Mouse (Mus musculus) G1E (cell line): Measurements from ENCODE around the gene Crybb3. TPM values are rescaled to one million over a fixed set of nuclear protein-coding genes. Genes with fewer than 3 reads are reported as not detected.
"Not testable (repeated sequence)": the region's sequence is repeated elsewhere in the genome, so short reads cannot be mapped to it uniquely, and the experiment has no call there.

Source experiments
- ATAC-seq: 2 replicates; pipeline ENCODE4 v1.8.0; 2016; ENCODE audit warnings: mild to moderate bottlenecking; ENCODE audit not compliant: insufficient number of reproducible peaks, poor library complexity, low FRiP score, severe bottlenecking; ENCODE audit errors: extremely low read depth
- DNase-seq: peaks from one replicate; pipeline ENCODE4 v3.0.0; 2012; ENCODE audit warnings: low spot score
- H3K27me3 ChIP-seq: 2 replicates; pipeline ENCODE4 v1.6.1; 2012; ENCODE audit warnings: mild to moderate bottlenecking, low read length, inconsistent platforms; ENCODE audit not compliant: insufficient read depth
- H3K36me3 ChIP-seq: replicated peaks from 2 replicates; pipeline ENCODE3; 2012; ENCODE audit warnings: mild to moderate bottlenecking, inconsistent platforms
- H3K4me1 ChIP-seq: 2 replicates; pipeline ENCODE4 v1.6.1; 2012; ENCODE audit warnings: low read depth, low read length, inconsistent platforms, mixed read lengths; ENCODE audit not compliant: insufficient read depth
- H3K4me3 ChIP-seq: 2 replicates; pipeline ENCODE4 v1.5.1; 2012; ENCODE audit warnings: low read depth, mild to moderate bottlenecking, inconsistent platforms, low read length, moderate library complexity, mixed read lengths
- H3K9me3 ChIP-seq: replicated peaks from 2 replicates; pipeline ENCODE4 v1.6.1; 2012; ENCODE audit warnings: inconsistent platforms
- CTCF ChIP-seq: IDR thresholded peaks from 2 replicates; pipeline ENCODE4 v1.5.1; 2012; ENCODE audit warnings: low read depth, low read length, inconsistent platforms, mixed read lengths
- GATA1 ChIP-seq: IDR thresholded peaks from 2 replicates; pipeline ENCODE4 v1.6.1; 2012; ENCODE audit warnings: borderline replicate concordance, low read length, inconsistent platforms, mixed read lengths
- GATA2 ChIP-seq: IDR thresholded peaks from 2 replicates; pipeline ENCODE4 v1.6.1; 2012; ENCODE audit warnings: low read depth, low read length, inconsistent platforms, borderline replicate concordance
- POLR2AphosphoS5 ChIP-seq: IDR thresholded peaks from 2 replicates; pipeline ENCODE4 v1.6.1; 2012; ENCODE audit warnings: low read depth, low read length, inconsistent platforms; ENCODE audit not compliant: insufficient replicate concordance
- TAL1 ChIP-seq: conservative IDR thresholded peaks from 2 replicates; pipeline ENCODE4 v1.6.1; 2012; ENCODE audit warnings: low read depth, low read length, inconsistent platforms, mixed read lengths
- polyA plus RNA-seq: library from polyadenylated mRNA; stranded (reverse); fragments of >175 nt; gene quantifications from 2 replicates; pipeline ENCODE4 v1.2.3, GENCODE M21; 2012
- total RNA-seq, 2 experiments: library from RNA; stranded (forward) in 1 of 2; stranded (reverse) in 1 of 2; fragments of 200-1000 nt in 1 of 2; fragments of >200 nt in 1 of 2; fragmentation: Nextera tagmentation in 1 of 2; gene quantifications; 2 replicates each; pipeline ENCODE4 v1.2.3; 2014 to 2017

Crybb3 gene
- total and polyA plus RNA-seq, 3 experiments: not detected

DNA sequence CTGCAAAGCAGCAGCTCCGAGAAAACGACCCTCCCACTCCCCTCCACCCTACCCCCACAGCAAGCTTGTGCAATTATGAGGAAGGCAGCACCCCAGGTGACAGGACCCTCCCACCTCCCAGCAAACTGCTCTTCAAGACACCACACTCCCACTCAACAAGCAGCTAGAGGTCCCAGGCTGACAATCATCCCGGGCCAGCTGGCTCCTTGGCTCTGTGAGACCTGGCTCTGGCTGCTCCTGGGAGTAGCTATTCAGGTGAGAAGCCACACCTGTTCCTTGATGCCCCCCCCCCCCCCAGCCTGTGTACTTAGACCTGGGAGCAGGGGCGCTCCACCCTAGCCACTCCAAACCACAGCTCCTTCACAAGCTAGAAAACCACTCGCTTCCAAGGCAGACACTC lies 31.7 kb upstream of the Crybb3 start:
- no peak for ATAC-seq

DNA sequence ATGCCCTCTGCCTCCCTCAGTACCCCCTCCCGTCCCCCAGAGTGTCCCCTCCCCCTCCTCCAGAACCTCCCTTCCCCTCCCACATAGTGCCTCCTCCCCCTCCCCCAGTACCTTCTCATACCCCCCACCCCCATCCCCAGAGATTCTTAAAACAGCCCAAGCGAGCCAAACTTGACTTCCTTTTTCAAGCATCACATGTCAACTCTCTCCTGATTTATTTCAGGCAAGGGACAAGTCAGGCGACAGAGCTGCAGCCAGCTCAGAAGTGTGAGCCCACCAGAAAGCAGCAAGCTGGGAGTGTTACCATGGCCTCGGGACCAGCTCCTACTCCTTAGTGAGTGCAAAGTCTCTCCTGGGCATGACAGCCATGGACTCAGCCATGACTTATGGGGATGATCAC lies 30.0 kb upstream of the Crybb3 start:
- Histone ChIP-seq H3K36me3 (no peaks in the 10 kb centered on the region), H3K4me1 (no peaks in the 10 kb centered on the region), H3K9me3 (peaks cover 86% of the 10 kb centered on the region), H3K4me3 (no peak overlapping the region), H3K27me3 (no peaks in the 10 kb centered on the region)
- DNase-seq (no peak), ATAC-seq (no peak)
- TF ChIP-seq GATA2 (no peak), TAL1 (no peak), GATA1 (no peak), POLR2AphosphoS5 (no peak), CTCF (no peak)

More for the DNA sequence above, 31.7 kb upstream of the Crybb3 start:
- Histone ChIP-seq H3K27me3 (no peaks in the 10 kb centered on the region), H3K36me3 (no peaks in the 10 kb centered on the region), H3K9me3 (peaks cover 85% of the 10 kb centered on the region), H3K4me1 (no peaks in the 10 kb centered on the region), H3K4me3 (no peak overlapping the region)
- no peak for DNase-seq
- TF ChIP-seq GATA1 (no peak), TAL1 (no peak), GATA2 (no peak), POLR2AphosphoS5 (no peak), CTCF (no peak)

DNA sequence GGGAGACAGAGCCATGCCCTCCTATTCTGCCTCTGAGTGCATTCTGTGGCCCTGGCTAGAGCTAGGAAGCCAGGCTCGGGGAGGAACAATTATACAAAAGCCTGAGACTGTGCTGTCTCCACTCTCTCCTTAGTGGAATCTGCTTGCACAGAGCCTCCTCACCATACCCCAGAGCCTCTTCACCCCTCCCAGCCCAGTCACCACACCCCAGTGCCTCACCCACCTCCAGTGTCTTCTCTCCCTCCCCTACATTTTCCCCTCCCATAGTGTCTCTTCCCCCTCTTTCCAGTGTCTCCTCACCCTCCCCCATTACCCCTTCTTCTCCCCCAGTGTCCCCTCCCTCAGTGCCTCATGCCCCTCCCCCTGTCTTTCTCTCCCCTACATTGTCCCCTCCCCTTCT lies 29.5 kb upstream of the Crybb3 start:
- no peak overlapping the region for H3K4me3 ChIP-seq
- no peaks in the 10 kb centered on the region for H3K27me3 ChIP-seq
- DNase-seq (no peak), ATAC-seq (no peak)
- TF ChIP-seq CTCF (no peak), GATA2 (no peak), GATA1 (no peak), TAL1 (no peak), POLR2AphosphoS5 (no peak)
- H3K36me3 ChIP-seq: no peaks in the 10 kb centered on the region
- no peaks in the 10 kb centered on the region for H3K4me1 ChIP-seq
- H3K9me3 ChIP-seq: peaks cover 82% of the 10 kb centered on the region

DNA sequence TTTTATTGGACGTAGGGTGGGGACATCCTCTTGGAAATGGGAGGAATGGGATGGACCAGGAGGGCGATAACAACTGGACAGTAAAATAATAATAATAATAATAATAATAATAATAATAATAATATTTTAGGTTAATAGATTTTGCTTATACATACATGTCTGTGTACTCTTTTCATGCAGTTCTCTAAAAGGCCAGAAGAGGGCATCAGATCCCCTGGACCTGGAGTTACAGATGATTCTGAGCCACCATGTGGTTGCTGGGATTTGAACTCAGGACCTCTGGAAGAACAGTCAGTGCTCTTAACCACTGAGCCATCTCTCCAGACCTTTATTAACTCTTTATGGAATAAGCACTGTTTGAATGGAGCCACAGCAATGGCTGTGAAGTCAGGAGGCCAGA lies 28.3 kb upstream of the Crybb3 start:
- H3K9me3 ChIP-seq: peaks cover 80% of the 10 kb centered on the region
- not testable (repeated sequence) for DNase-seq, H3K27me3 ChIP-seq, H3K36me3 ChIP-seq, H3K4me3 ChIP-seq, ATAC-seq, H3K4me1 ChIP-seq

DNA sequence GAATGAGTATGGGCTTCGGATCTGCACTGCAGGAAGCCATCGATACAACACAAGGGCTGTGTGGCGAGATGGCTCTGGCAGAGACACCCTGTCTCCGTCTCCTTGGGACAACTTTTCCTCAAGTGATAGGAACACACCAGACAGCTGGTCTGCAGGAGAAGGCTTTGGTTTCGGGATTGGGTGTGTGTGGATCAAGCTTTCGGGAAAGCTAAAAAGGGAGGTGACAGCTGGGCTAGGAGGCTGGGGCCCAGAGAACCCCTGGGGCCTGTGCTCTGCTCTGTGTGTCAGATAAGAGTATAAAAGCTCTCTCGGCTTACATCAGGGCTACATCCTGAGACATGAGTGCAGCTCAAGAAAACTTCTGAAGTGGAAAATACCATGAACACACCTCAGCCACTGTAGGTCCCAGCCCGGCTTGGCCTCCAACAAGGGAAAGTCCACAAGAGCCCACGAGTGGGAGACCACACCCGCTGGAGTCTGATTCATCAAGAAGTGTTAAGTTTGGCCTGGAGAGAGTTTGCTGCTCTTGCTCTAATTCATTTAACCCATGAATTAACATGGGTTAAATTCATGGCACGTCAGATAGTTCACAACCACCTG lies 26.9 kb upstream of the Crybb3 start:
- Histone ChIP-seq H3K27me3 (no peaks in the 10 kb centered on the region), H3K9me3 (peaks cover 80% of the 10 kb centered on the region), H3K4me3 (no peak overlapping the region), H3K4me1 (no peaks in the 10 kb centered on the region), H3K36me3 (no peaks in the 10 kb centered on the region)
- DNase-seq (no peak), ATAC-seq (no peak)
- TF ChIP-seq POLR2AphosphoS5 (no peak), CTCF (no peak), GATA2 (no peak), TAL1 (no peak), GATA1 (no peak)

DNA sequence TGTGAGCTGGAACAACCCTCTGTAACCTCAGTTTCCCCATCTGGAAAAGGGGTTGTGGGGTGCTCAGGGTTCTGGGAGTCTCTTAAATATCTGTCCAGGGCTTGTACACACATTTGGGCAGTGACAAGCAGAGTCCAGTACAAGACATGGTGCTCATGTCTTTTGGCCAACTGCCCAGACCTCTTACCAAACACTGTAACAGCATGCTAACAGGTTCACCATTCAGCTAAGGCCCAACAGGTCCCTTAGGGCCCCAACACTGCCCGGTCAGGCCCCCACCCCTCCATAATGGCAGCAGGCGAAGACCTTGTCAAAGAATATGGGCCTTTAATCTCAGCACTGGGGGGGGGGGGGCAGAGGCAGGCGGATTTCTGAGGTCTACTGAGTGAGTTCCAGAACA lies 26.3 kb upstream of the Crybb3 start:
- DNase-seq (no peak), ATAC-seq (no peak)
- Histone ChIP-seq H3K27me3 (no peaks in the 10 kb centered on the region), H3K4me1 (no peaks in the 10 kb centered on the region), H3K4me3 (no peak overlapping the region), H3K36me3 (no peaks in the 10 kb centered on the region), H3K9me3 (peaks cover 80% of the 10 kb centered on the region)
- no peak for TF ChIP-seq POLR2AphosphoS5
- TF ChIP-seq CTCF: no peak
- TF ChIP-seq GATA2: no peak
- no peak for TF ChIP-seq GATA1
- no peak for TF ChIP-seq TAL1

DNA sequence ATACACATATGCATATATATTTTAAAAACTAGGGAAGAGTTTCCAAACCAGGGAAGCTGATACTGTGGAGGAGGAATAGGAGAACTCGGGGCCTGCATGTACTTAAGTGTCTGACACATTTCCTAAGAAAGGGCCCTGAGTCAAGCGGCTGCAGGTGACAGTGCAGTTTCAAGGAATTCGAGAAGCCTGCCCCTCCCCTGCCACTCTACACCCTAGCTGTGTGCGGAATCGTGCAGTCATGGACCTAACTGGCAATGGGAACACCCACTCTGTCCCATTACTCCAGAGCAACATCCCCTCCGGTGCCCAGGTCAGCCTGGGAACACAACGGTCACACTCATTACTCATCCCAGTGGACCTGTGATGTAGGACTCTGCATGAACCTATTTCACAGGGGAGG lies 25.2 kb upstream of the Crybb3 start:
- DNase-seq (no peak), ATAC-seq (no peak)
- H3K27me3 ChIP-seq: no peaks in the 10 kb centered on the region
- H3K9me3 ChIP-seq: peaks cover 82% of the 10 kb centered on the region
- TF ChIP-seq GATA2: no peak
- TF ChIP-seq GATA1: no peak
- TF ChIP-seq CTCF: no peak
- no peak for TF ChIP-seq TAL1
- no peak for TF ChIP-seq POLR2AphosphoS5
- no peaks in the 10 kb centered on the region for H3K36me3 ChIP-seq
- no peak overlapping the region for H3K4me3 ChIP-seq
- H3K4me1 ChIP-seq: no peaks in the 10 kb centered on the region
